Mouse (Mus musculus): ENCODE data around the gene Fam122a. TPM values are rescaled to one million over a fixed set of nuclear protein-coding genes. Genes with fewer than 3 reads are reported as not detected.

Gene Fam122a
- polyA plus RNA-seq, 1 experiment = 23.4 TPM

DNA sequence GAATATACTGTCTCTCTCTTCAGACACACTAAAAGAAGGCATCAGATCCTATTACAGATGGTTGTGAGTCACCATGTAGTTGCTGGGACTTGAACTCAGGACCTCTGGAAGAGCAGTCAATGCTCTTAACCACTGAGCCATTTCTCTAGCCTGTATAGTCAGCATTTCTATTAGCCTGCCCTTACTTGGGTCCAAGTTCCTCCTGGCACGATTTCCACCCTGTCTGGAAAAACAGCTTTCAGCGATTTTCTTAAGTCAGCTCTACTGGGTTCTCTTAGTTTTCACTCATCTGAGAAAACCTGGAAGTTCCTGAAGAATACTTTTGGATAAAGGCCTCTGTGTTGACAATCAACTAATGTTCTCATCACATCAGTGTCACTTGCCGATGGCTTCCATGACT, 22.1 kb upstream of the Fam122a start:
- H3K4me3 ChIP-seq (ENCODE audit: insufficient read depth, low read length) = no peak overlapping the region
- H3K4me1 ChIP-seq (ENCODE audit: control insufficient read depth, insufficient read depth, low read length) = no peaks in the 10 kb centered on the region
- no peak overlapping the region for H3K27ac ChIP-seq (ENCODE audit: insufficient read depth, low read length)
- no peak for TF ChIP-seq CTCF (IDR thresholded peaks at IDR 0.05; ENCODE audit: extremely low read depth, insufficient read depth, low read length)
- no peak for TF ChIP-seq POLR2A (IDR thresholded peaks at IDR 0.05; ENCODE audit: extremely low read depth, insufficient read depth, low read length)

DNA sequence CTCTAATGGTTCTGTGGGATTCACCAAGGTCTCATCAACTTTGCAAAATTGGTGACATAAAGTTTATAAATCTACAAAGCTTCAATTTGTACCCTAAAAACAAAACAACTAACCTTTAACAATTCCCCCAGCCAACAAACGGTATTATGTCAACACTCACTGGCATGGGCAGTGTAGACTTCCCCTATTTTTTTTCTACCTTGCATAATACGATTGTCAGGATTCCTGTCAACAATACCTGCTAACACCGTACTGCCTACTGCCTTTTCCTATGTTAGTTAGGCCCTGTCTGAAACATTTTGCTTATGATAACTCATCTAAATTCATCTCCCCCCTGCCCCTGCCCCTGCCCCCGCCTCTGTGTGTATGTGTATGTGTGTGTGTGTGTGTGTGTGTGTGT, 16.7 kb upstream of the Fam122a start:
- Histone ChIP-seq H3K4me1 (ENCODE audit: control insufficient read depth, insufficient read depth, low read length) (no peaks in the 10 kb centered on the region), H3K27ac (ENCODE audit: insufficient read depth, low read length) (no peak overlapping the region), H3K4me3 (ENCODE audit: insufficient read depth, low read length) (no peak overlapping the region)
- TF ChIP-seq POLR2A (IDR thresholded peaks at IDR 0.05; ENCODE audit: extremely low read depth, insufficient read depth, low read length) (no peak), CTCF (IDR thresholded peaks at IDR 0.05; ENCODE audit: extremely low read depth, insufficient read depth, low read length) (no peak)

DNA sequence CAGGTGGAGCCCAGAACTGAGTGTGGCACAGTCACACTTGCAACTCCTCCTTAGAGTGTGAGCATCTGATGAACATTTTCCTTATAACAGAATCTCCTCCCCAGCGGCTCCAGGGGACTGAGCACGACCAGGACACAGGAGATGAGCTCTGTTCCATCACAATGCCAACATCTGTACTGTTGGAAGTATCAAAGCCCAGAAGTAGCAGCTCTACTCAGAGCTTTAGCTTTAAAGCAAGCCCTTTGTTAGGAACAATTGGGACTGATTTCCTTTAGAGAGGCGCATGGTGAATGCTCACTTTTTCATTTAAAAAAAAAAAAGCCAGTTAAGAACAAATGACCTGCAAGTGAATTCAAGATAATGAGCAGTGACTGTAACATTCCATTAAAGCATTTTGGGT, 14.7 kb upstream of the Fam122a start:
- no peak overlapping the region for H3K4me3 ChIP-seq (ENCODE audit: insufficient read depth, low read length)
- H3K4me1 ChIP-seq (ENCODE audit: control insufficient read depth, insufficient read depth, low read length) = no peaks in the 10 kb centered on the region
- no peak for TF ChIP-seq POLR2A (IDR thresholded peaks at IDR 0.05; ENCODE audit: extremely low read depth, insufficient read depth, low read length)
- no peak for TF ChIP-seq CTCF (IDR thresholded peaks at IDR 0.05; ENCODE audit: extremely low read depth, insufficient read depth, low read length)
- H3K27ac ChIP-seq (ENCODE audit: insufficient read depth, low read length) = no peak overlapping the region

DNA sequence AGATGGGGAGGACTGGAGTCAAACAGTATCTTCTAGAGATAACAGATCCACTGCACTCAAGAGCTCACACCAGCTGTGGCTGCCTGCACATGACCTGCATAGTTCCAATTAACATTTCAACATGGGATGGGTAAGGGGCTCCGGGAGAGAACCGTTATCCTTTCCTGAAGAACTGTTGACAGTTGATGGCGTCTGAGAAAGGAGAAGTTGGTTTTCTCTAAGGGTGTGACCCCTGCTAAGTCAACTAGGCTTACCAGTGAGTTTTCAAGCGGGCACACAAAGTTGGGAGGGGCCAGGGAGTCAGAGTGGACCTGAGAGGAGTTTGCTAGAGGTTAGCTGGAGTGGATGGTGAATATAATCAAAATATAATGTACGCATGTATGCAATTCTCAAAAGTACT, 13.1 kb upstream of the Fam122a start:
- Histone ChIP-seq H3K27ac (ENCODE audit: insufficient read depth, low read length) (no peak overlapping the region), H3K4me1 (ENCODE audit: control insufficient read depth, insufficient read depth, low read length) (no peaks in the 10 kb centered on the region), H3K4me3 (ENCODE audit: insufficient read depth, low read length) (no peak overlapping the region)
- TF ChIP-seq CTCF (IDR thresholded peaks at IDR 0.05; ENCODE audit: extremely low read depth, insufficient read depth, low read length) (no peak), POLR2A (IDR thresholded peaks at IDR 0.05; ENCODE audit: extremely low read depth, insufficient read depth, low read length) (no peak)

DNA sequence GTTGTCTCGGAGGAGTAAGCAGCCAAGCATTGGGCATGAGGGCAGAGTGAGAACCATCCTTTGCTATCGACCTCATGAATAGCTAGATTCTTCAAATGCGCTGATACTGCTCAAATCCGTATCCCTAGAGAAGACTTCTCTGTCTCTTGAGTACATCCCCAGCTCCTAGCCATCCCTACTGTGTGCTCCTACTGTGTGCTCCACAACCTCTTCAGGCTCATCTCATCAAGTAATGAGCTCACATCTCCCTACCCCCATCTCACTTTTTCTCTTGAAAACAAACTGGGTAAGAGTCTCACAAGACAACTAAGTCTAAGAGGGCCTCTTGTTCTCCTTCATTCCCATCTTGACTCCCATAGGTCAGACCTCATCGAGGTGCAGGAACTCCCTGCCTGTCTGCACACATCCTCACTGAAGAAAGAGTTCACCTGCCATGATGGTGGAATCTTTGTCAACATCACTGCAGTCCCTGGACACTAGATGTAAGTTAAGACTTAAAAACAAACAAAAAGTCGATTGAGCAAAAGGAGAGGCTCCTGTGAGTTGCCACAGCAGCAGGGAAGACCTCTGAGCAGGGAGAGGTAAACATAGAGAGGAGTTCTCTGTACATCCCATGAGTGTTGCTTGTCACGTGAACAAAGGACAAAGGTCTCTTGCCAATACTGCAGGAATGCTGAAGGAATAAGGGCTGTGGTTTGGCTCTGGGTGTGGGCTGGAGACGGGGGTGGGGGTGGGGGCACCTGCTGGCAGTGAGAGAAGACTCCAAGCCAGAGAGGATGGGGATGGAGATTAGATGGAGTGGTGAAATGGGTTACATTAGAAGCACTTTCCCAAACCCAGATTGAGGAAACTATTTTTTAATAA, 9.5 kb upstream of the Fam122a start:
- H3K4me1 ChIP-seq (ENCODE audit: control insufficient read depth, insufficient read depth, low read length) = no peaks in the 10 kb centered on the region
- no peak overlapping the region for H3K27ac ChIP-seq (ENCODE audit: insufficient read depth, low read length)
- no peak for TF ChIP-seq POLR2A (IDR thresholded peaks at IDR 0.05; ENCODE audit: extremely low read depth, insufficient read depth, low read length)
- TF ChIP-seq CTCF (IDR thresholded peaks at IDR 0.05; ENCODE audit: extremely low read depth, insufficient read depth, low read length) = no peak
- no peak overlapping the region for H3K4me3 ChIP-seq (ENCODE audit: insufficient read depth, low read length)

DNA sequence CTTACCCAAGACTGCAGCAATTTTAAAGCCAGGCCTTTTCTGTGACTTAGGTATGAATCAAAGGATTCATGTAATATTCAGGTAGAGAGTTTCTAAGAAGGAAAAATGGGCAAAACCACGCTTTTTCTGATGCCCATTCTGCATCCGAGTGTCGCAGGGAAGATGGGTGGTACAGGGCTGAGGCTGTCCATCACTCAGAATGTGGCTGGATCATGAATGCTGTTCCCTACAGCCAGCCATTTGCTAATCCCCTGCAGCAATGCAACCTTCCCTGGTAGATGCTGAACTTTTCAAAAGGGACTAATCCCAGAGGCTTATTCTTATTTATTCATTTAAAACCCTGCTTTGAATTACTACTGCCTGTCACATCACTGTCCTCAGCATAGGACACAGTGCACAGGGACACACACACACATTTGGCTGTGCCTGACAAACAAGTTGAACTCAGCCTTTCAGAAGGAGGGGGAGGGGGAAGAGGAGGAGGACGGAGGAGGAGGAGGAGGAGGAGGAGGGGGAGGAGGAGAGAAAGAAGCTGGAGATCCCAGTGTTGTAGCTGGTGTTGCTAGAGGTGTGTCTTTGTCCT, 7.5 kb upstream of the Fam122a start:
- Histone ChIP-seq H3K4me3 (ENCODE audit: insufficient read depth, low read length) (no peak overlapping the region), H3K4me1 (ENCODE audit: control insufficient read depth, insufficient read depth, low read length) (no peaks in the 10 kb centered on the region), H3K27ac (ENCODE audit: insufficient read depth, low read length) (no peak overlapping the region)
- TF ChIP-seq POLR2A (IDR thresholded peaks at IDR 0.05; ENCODE audit: extremely low read depth, insufficient read depth, low read length) = no peak
- TF ChIP-seq CTCF (IDR thresholded peaks at IDR 0.05; ENCODE audit: extremely low read depth, insufficient read depth, low read length) = no peak

DNA sequence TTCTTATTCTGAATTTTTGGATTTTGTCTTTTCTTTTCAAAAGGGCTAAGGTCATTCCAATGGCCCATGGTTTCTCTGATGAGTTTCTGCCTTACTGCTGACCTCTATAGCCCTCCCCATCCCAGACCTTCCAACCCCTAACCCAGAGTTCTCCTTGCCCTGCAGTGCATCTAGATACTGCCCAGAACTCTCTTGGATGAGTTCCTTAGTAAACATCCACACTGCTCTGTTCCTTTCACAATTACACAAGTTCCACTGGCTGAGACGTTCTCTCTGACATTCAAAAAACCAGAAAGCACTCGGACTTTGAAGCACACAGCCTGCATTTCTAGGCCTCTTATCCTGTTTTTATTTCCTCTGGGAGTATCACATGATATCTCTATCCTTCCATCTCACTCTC, 3.8 kb upstream of the Fam122a start:
- TF ChIP-seq POLR2A (IDR thresholded peaks at IDR 0.05; ENCODE audit: extremely low read depth, insufficient read depth, low read length) = no peak
- TF ChIP-seq CTCF (IDR thresholded peaks at IDR 0.05; ENCODE audit: extremely low read depth, insufficient read depth, low read length) = no peak
- Histone ChIP-seq H3K4me1 (ENCODE audit: control insufficient read depth, insufficient read depth, low read length) (0 out of 2 replicates have a peak, but pooled peaks cover 1% of the 10 kb centered on the region), H3K4me3 (ENCODE audit: insufficient read depth, low read length) (no peak overlapping the region), H3K27ac (ENCODE audit: insufficient read depth, low read length) (no peak overlapping the region)

DNA sequence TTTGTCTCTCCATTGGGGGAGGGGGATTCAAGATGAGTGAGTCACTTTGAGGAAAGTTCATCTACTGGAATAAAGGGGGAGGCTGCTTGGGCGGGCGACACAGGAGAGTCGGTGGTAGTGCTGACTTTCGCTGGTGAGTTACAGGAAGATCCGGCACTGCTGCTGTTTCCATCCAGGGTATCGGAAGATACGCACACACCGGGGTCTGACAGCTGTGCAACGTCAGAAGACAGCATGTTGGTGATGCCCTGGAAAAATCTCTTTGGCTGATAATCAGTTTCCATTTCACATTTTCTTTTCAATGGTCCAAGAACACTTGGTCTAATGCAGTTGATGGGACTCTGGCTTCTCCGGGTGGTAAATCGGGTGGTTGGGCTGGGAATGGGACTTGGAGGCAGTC, 695 bp downstream of the Fam122a start:
- Histone ChIP-seq H3K27ac (ENCODE audit: insufficient read depth, low read length) (peak overlapping the region; percentile 96; the same call in 1 of the 2 replicates), H3K4me1 (ENCODE audit: control insufficient read depth, insufficient read depth, low read length) (0 out of 2 replicates have a peak, but pooled peaks cover 3% of the 10 kb centered on the region), H3K4me3 (ENCODE audit: insufficient read depth, low read length) (peak overlapping the region; percentile 98)
- TF ChIP-seq POLR2A (IDR thresholded peaks at IDR 0.05; ENCODE audit: extremely low read depth, insufficient read depth, low read length) (no peak), CTCF (IDR thresholded peaks at IDR 0.05; ENCODE audit: extremely low read depth, insufficient read depth, low read length) (no peak)

DNA sequence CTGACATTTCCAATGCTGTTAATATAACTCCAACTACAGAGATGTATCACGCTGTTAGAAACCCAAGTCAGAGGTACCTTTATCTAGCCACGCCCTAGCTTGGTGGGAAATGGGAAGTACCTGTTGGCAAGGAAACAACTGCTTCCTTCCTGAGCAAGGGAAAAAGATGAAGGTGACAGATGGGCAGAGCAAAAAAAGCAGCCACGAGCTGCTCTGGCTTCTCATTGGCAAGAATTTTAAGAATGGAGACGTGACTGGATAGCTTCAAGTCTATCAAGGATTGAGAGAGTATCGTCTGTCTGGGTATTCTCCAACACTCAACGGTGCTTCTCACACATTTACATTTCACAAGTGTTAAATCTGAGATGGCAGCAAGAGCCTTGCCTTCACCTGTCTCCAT, 1.9 kb downstream of the Fam122a start:
- TF ChIP-seq CTCF (IDR thresholded peaks at IDR 0.05; ENCODE audit: extremely low read depth, insufficient read depth, low read length) (no peak), POLR2A (IDR thresholded peaks at IDR 0.05; ENCODE audit: extremely low read depth, insufficient read depth, low read length) (no peak)
- H3K27ac ChIP-seq (ENCODE audit: insufficient read depth, low read length) = no peak overlapping the region
- H3K4me1 ChIP-seq (ENCODE audit: control insufficient read depth, insufficient read depth, low read length) = 0 out of 2 replicates have a peak, but pooled peaks cover 3% of the 10 kb centered on the region
- H3K4me3 ChIP-seq (ENCODE audit: insufficient read depth, low read length) = no peak overlapping the region

DNA sequence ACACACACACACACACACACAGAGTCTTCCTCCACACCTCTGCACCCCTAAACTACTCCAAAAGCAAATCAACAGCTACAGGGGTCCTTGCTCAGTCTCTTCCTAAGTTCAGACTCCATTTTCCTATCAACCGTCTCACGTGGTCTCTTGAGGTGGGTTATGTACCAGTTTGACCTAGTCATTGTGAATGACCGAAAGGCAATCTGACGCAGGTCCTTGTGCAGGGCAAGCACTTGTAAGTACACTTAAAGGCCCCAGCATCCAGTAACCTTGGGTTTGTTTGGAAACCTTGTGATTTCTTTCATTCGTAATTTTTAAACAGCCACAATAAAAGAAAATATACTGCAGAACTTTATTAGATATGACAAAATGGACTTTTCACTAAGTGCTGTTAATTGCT, 4.6 kb downstream of the Fam122a start:
- Histone ChIP-seq H3K4me3 (ENCODE audit: insufficient read depth, low read length) (no peak overlapping the region), H3K4me1 (ENCODE audit: control insufficient read depth, insufficient read depth, low read length) (peaks cover 1% of the 10 kb centered on the region; the same call in 1 of the 2 replicates), H3K27ac (ENCODE audit: insufficient read depth, low read length) (no peak overlapping the region)
- no peak for TF ChIP-seq CTCF (IDR thresholded peaks at IDR 0.05; ENCODE audit: extremely low read depth, insufficient read depth, low read length)
- TF ChIP-seq POLR2A (IDR thresholded peaks at IDR 0.05; ENCODE audit: extremely low read depth, insufficient read depth, low read length) = no peak
